Mouse (Mus musculus): Measurements from ENCODE around the gene Plcd3. TPM values are rescaled to one million over a fixed set of nuclear protein-coding genes. Genes with fewer than 3 reads are reported as not detected.

Gene Plcd3
- 3.1 and 3.3 TPM in 2 replicates for polyA plus RNA-seq (2015; fragmentation: Nextera tagmentation; extraction: Ambion mirVana)

DNA sequence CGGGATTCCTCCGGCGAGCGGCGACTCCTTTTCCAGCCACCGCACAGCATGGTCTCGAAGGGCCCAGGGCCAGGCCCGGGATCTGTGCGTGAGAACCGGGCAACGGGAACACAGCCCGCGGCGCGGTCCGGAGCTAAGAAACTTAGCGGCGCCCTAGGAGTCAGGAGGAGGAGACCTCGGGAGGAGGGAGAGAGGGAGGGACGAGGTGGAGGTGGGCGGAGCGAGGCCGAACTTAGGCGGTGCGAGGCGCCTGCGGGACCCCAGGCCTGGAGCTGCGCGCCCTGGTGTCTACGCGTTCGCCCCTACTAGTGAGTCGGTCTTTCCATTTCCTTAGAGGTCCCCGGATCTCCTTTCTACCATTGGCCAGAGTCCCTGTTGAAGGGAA lies at the start of gene Plcd3, which contains the start of gene Acbd4:
Gene Plcd3, minus strand, starts transcription at position 178 of the 385 bp plus-strand sequence.
Gene Acbd4, plus strand, starts transcription at position 202 of the 385 bp plus-strand sequence.
- under 1% methylated on average over 29 of the region's 34 CpGs for WGBS
- peaks cover 16% of the 10 kb centered on the region for H3K27me3 ChIP-seq (ENCODE audit: control insufficient read depth, insufficient read depth, low read depth, low read length)
- H3K9me3 ChIP-seq (ENCODE audit: control insufficient read depth, low read length), result no peaks in the 10 kb centered on the region
- no peaks in the 10 kb centered on the region for H3K36me3 ChIP-seq (ENCODE audit: control insufficient read depth, insufficient read depth, low read length)
- no peak within 1 kb of the TSS for H3K27ac ChIP-seq (ENCODE audit: low read length)
- ATAC-seq (ENCODE audit: low read depth), result peak; percentile 61
- peak within 1 kb of the TSS; percentile 90 for H3K4me2 ChIP-seq (ENCODE audit: low read depth, low read length)
- H3K4me3 ChIP-seq (ENCODE audit: low read length), result peak within 1 kb of the TSS; percentile 68
- H3K9ac ChIP-seq (ENCODE audit: low read length), result peak within 1 kb of the TSS; percentile 78
- peaks cover 30% of the 10 kb centered on the region for H3K4me1 ChIP-seq (replicated peaks; ENCODE audit: control insufficient read depth, insufficient read depth, low read length)

DNA sequence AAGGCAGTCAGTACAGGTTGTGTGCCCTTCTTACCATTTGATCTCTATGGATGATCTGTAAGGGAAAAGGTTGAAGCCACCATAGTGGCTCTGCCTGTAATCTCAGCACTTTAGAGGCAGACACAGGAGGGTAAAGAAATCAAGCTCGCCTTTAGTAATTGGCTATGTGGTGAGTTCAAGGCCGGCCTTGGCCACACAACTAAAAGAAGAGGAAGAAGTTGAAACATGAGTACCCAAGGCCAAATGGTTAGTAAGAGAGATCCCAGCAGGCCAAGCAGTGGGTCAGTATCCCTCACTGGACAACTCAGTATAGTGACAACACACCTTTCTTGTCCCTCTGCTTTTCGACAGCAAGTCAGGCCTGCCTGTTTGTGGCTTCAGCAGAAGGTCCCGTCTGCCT lies 48.3 kb upstream of the Plcd3 start:
- no peaks in the 10 kb centered on the region for H3K9me3 ChIP-seq (ENCODE audit: control insufficient read depth, low read length)
- H3K36me3 ChIP-seq (ENCODE audit: control insufficient read depth, insufficient read depth, low read length), result no peaks in the 10 kb centered on the region
- H3K4me3 ChIP-seq (ENCODE audit: low read length), result no peak overlapping the region
- H3K4me2 ChIP-seq (ENCODE audit: low read depth, low read length), result no peak overlapping the region
- no peaks in the 10 kb centered on the region for H3K4me1 ChIP-seq (replicated peaks; ENCODE audit: control insufficient read depth, insufficient read depth, low read length)
- H3K27me3 ChIP-seq (ENCODE audit: control insufficient read depth, insufficient read depth, low read depth, low read length), result no peaks in the 10 kb centered on the region
- 94% methylated on average over 4 of the region's 4 CpGs for WGBS
- ATAC-seq (ENCODE audit: low read depth), result no peak
- no peak overlapping the region for H3K27ac ChIP-seq (ENCODE audit: low read length)
- no peak overlapping the region for H3K9ac ChIP-seq (ENCODE audit: low read length)

DNA sequence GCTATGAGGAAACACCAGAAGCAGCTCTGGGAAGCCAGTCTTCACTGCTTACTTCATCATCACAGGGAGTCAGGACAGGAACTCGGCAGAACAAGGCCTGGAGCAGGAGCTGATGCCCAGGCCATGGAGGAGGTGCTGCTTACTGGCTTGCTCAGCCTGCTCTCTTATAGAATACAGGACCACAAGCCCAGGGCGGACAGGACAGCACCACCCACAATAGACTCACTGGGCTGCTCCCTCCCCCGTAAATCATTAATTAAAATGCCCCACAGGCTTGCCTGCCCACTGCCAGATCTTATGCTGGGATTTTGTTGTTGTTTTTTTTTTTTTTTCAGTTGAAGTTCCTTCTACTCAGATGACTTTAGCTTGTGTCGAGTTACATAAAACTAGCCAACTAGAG lies 46.3 kb upstream of the Plcd3 start:
- Histone ChIP-seq H3K4me3 (ENCODE audit: low read length) (no peak overlapping the region), H3K27me3 (ENCODE audit: control insufficient read depth, insufficient read depth, low read depth, low read length) (no peaks in the 10 kb centered on the region), H3K9me3 (ENCODE audit: control insufficient read depth, low read length) (no peaks in the 10 kb centered on the region), H3K27ac (ENCODE audit: low read length) (no peak overlapping the region), H3K4me1 (replicated peaks; ENCODE audit: control insufficient read depth, insufficient read depth, low read length) (peaks cover 5% of the 10 kb centered on the region), H3K9ac (ENCODE audit: low read length) (no peak overlapping the region), H3K36me3 (ENCODE audit: control insufficient read depth, insufficient read depth, low read length) (no peaks in the 10 kb centered on the region), H3K4me2 (ENCODE audit: low read depth, low read length) (no peak overlapping the region)
- 59% methylated on average over 4 of the region's 4 CpGs for WGBS
- ATAC-seq (ENCODE audit: low read depth), result no peak

DNA sequence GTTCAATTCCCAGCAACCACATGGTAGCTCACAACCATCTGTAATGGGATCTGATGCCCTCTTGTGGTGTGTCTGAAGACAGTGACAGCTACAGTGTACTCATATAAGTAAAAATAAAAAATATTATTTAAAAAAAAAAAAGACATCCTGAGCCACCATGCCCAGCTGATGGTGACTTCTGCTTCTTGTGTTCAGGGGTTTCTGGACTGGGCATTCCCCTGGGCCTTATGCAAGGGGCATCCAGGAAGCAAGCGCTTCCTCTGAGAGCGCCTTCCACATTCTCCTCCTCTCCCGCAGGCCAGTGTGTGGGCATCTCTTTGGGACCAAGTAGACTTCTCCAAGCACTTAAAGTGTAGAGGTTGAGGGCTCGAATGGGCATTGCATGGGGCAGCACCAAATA lies 44.9 kb upstream of the Plcd3 start:
- Histone ChIP-seq H3K36me3 (ENCODE audit: control insufficient read depth, insufficient read depth, low read length) (no peaks in the 10 kb centered on the region), H3K4me2 (ENCODE audit: low read depth, low read length) (no peak overlapping the region)
- 79% methylated on average over 4 of the region's 4 CpGs for WGBS

DNA sequence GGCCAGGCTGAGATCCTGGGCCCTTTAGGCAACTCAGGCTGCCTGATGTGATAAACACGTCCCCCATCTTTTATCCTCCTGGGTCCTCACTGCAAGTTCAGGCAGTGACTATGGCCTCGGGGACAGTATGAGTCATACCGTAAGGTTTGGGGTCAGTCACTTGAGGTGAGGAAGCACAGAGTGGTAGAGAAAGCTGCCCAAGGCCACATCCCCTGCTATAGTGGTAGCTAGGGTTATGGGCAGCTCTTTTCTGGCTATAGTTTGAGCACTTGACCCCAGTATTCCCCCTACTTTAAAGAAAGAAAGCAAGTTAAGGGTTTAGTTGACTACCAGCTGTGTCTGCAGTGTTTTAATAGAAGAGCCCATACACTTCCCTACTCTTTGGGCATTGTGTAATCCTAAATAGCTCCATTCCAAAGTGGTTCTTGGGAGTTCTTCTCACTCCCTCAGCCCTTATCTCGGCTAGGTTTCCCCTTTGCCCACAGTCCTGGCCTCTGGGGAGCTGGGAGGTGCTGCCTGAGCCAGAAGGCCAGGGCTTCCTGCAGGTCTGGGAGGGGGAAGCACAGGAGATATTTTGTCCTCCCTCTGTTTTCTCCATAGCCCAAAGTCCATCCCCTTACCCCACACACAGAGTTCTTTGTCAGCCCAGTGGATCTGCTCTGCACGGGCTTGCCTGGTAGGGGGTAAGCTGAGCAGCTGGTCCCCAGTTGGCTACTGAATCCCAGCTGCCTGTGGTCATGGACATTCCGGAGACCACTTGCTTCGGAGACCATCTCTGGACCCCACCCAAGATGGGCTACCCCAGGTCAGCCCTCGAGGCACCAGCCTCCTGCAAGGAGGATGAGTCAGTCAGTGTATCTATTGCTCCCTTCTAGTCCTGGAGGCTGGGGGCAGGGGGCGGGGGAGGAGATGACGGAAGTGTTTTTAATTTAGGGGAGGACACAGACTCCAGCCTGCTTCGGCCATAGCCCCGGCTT lies 43.1 kb upstream of the Plcd3 start:
- H3K9me3 ChIP-seq (ENCODE audit: control insufficient read depth, low read length), result no peaks in the 10 kb centered on the region
- no peaks in the 10 kb centered on the region for H3K27me3 ChIP-seq (ENCODE audit: control insufficient read depth, insufficient read depth, low read depth, low read length)
- WGBS, result 50% methylated on average over 12 of the region's 12 CpGs
- ATAC-seq (ENCODE audit: low read depth), result no peak
- no peak overlapping the region for H3K9ac ChIP-seq (ENCODE audit: low read length)
- peaks cover 30% of the 10 kb centered on the region for H3K4me1 ChIP-seq (replicated peaks; ENCODE audit: control insufficient read depth, insufficient read depth, low read length)
- H3K4me3 ChIP-seq (ENCODE audit: low read length), result no peak overlapping the region
- H3K36me3 ChIP-seq (ENCODE audit: control insufficient read depth, insufficient read depth, low read length), result no peaks in the 10 kb centered on the region
- no peak overlapping the region for H3K27ac ChIP-seq (ENCODE audit: low read length)
- no peak overlapping the region for H3K4me2 ChIP-seq (ENCODE audit: low read depth, low read length)

More for the DNA sequence above, 44.9 kb upstream of the Plcd3 start:
- no peak for ATAC-seq (ENCODE audit: low read depth)
- H3K4me1 ChIP-seq (replicated peaks; ENCODE audit: control insufficient read depth, insufficient read depth, low read length), result peaks cover 19% of the 10 kb centered on the region
- H3K27ac ChIP-seq (ENCODE audit: low read length), result no peak overlapping the region
- no peaks in the 10 kb centered on the region for H3K9me3 ChIP-seq (ENCODE audit: control insufficient read depth, low read length)
- H3K9ac ChIP-seq (ENCODE audit: low read length), result no peak overlapping the region
- H3K27me3 ChIP-seq (ENCODE audit: control insufficient read depth, insufficient read depth, low read depth, low read length), result no peaks in the 10 kb centered on the region
- H3K4me3 ChIP-seq (ENCODE audit: low read length), result no peak overlapping the region

DNA sequence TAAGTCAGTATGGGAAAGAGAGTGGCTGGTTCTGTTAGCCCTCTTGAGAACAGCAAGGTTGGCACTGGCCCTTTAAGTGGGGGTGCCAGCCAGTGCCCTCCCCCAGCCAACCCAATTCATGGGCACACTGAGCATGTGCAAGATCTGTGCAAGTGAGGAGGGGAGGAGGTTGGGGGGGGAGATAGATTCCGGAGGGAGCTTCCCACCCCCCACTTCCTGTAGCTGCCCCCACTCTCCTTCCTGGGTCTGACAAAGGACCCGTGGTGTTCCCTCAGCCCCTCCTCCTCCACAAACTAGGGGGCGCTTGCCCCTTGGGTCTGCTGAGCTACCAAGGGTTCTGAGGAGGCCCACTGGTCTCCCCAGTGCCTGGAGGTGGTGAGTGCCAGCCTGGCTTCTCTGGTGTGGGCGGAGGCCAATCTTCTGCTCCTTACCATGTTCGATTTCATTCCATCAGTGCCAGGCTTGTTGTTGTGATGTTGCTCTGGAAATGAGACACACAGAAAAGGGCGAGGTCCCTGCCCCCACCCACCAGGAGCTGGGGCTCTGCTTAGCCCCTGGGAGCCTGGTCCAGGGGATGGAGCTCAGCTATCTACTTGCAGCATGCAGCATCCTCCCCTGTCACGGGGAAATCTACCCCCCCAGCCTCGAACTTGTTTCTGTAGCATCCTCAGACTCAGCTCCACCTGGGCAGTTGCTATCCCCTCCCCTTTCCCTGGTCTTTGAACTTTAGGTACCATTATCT lies 41.2 kb upstream of the Plcd3 start:
- WGBS, result 27% methylated on average over 8 of the region's 8 CpGs
- H3K9ac ChIP-seq (ENCODE audit: low read length), result peak overlapping the region; percentile 68
- peak overlapping the region; percentile 57 for H3K4me2 ChIP-seq (ENCODE audit: low read depth, low read length)
- no peaks in the 10 kb centered on the region for H3K27me3 ChIP-seq (ENCODE audit: control insufficient read depth, insufficient read depth, low read depth, low read length)
- peaks cover 8% of the 10 kb centered on the region; the same call in 1 of the 2 replicates for H3K36me3 ChIP-seq (ENCODE audit: control insufficient read depth, insufficient read depth, low read length)
- ATAC-seq (ENCODE audit: low read depth), result peak; percentile 73
- no peaks in the 10 kb centered on the region for H3K9me3 ChIP-seq (ENCODE audit: control insufficient read depth, low read length)
- peak overlapping the region; percentile 33 for H3K4me3 ChIP-seq (ENCODE audit: low read length)
- peak overlapping the region; percentile 95 for H3K27ac ChIP-seq (ENCODE audit: low read length)
- H3K4me1 ChIP-seq (replicated peaks; ENCODE audit: control insufficient read depth, insufficient read depth, low read length), result peaks cover 30% of the 10 kb centered on the region

DNA sequence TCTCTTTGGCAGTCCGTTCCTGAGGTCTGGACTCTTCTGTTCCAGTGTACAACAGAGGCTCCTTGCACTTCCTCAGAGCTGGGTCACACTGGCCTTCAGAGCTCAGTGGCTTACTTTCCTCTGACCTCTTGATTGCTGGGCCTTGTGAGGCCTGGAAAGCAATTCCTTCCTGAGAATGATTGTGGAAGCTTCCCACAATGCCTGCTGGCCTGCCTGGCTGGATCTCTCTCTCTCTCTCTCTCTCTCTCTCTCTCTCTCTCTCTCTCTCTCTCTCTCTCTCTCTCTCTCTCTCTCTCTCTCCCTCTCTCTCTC lies 40.4 kb upstream of the Plcd3 start:
- ATAC-seq (ENCODE audit: low read depth), result peak; percentile 26
- WGBS, result 14% methylated on average over 1 of the region's 1 CpGs
- Histone ChIP-seq H3K4me2 (ENCODE audit: low read depth, low read length) (peak overlapping the region; percentile 17; the same call in 1 of the 2 replicates), H3K9ac (ENCODE audit: low read length) (peak overlapping the region; percentile 47), H3K27ac (ENCODE audit: low read length) (peak overlapping the region; percentile 95), H3K9me3 (ENCODE audit: control insufficient read depth, low read length) (no peaks in the 10 kb centered on the region), H3K27me3 (ENCODE audit: control insufficient read depth, insufficient read depth, low read depth, low read length) (no peaks in the 10 kb centered on the region), H3K4me1 (replicated peaks; ENCODE audit: control insufficient read depth, insufficient read depth, low read length) (peaks cover 30% of the 10 kb centered on the region), H3K36me3 (ENCODE audit: control insufficient read depth, insufficient read depth, low read length) (peaks cover 8% of the 10 kb centered on the region; the same call in 1 of the 2 replicates), H3K4me3 (ENCODE audit: low read length) (no peak overlapping the region)

DNA sequence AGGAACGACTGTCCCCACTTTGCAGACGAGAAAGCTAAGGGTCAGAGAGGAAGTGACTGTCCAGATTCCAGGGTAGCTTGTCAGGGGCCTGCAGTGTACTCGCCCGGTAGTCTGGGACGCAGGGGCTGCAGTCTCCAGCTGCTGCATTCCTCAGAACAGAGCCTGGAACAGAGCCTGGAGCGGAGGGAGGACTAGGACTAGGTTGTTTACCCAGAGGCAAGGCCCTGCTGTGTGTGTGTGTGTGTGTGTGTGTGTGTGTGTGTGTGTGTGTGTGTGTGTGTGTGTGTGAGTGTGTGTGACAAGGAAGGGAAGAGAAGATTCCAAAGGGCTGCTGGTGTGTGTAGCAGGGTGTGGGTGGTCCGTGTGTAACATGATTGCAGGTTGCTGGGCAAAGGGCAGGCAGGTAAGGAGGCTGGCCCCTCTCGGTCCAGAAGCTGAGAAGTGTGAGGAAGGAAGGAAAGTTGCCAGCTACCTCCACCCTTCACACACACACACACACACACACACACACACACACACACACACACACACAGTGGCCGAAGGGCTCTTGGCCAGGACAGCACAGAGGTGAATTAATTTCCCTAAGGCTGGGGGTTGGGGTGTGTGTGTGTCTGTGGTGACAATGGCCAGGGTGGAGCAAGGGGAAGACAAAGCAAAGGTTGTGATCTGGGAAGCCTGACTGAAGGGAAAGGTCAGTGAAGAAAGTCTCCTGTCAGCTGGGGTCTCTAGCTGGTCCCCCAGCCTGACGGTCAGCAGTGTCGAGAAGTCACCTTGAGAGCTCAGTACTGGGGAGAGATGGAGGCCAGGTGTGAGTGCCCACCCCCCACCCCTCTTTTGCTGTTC lies 39.9 kb upstream of the Plcd3 start:
- Histone ChIP-seq H3K27ac (ENCODE audit: low read length) (peak overlapping the region; percentile 95), H3K27me3 (ENCODE audit: control insufficient read depth, insufficient read depth, low read depth, low read length) (no peaks in the 10 kb centered on the region), H3K9ac (ENCODE audit: low read length) (peak overlapping the region; percentile 50), H3K4me1 (replicated peaks; ENCODE audit: control insufficient read depth, insufficient read depth, low read length) (peaks cover 30% of the 10 kb centered on the region), H3K36me3 (ENCODE audit: control insufficient read depth, insufficient read depth, low read length) (peaks cover 8% of the 10 kb centered on the region; the same call in 1 of the 2 replicates), H3K9me3 (ENCODE audit: control insufficient read depth, low read length) (no peaks in the 10 kb centered on the region), H3K4me2 (ENCODE audit: low read depth, low read length) (peak overlapping the region; percentile 17; the same call in 1 of the 2 replicates), H3K4me3 (ENCODE audit: low read length) (no peak overlapping the region)
- 12% methylated on average over 11 of the region's 11 CpGs for WGBS
- peak; percentile 87 for ATAC-seq (ENCODE audit: low read depth)

Data from lung, embryonic 16.5 days (tissue).